Mouse (Mus musculus) hindbrain, embryonic 14.5 days (tissue): ENCODE measurements around the gene Itpr3. TPM values are rescaled to one million over a fixed set of nuclear protein-coding genes. Genes with fewer than 3 reads are reported as not detected.

Experiments used
- ATAC-seq: fragments of 200-750 bp; cut with Nextera tagmentation; 2 replicates; pipeline ENCODE4 v1.8.0; 2017; ENCODE audit warnings: moderate number of reproducible peaks, mild to moderate bottlenecking, moderate TSS enrichment, moderate library complexity; ENCODE audit not compliant: low FRiP score
- DNase-seq: peaks from one replicate; pipeline ENCODE4 v3.0.0-alpha.2; 2015; ENCODE audit warnings: low spot score
- H3K27ac ChIP-seq: fragments of 300-500 bp; sonication (generic); 2 replicates; pipeline ENCODE4 v1.5.1; 2014; ENCODE audit warnings: mild to moderate bottlenecking, moderate library complexity
- H3K27me3 ChIP-seq: fragments of 300-500 bp; sonication (generic); 2 replicates; pipeline ENCODE4 v1.6.1; 2014; ENCODE audit warnings: mild to moderate bottlenecking, low read length, mixed read lengths; ENCODE audit not compliant: control insufficient read depth, insufficient read depth
- H3K36me3 ChIP-seq: fragments of 300-500 bp; sonication (generic); replicated peaks from 2 replicates; pipeline ENCODE4 v1.6.1; 2014; ENCODE audit not compliant: control insufficient read depth, insufficient read depth
- H3K4me1 ChIP-seq: fragments of 300-500 bp; sonication (generic); replicated peaks from 2 replicates; pipeline ENCODE4 v1.6.1; 2014; ENCODE audit warnings: antibody characterized with exemption, low read length, mixed read lengths; ENCODE audit not compliant: control insufficient read depth, insufficient read depth
- H3K4me2 ChIP-seq: fragments of 300-500 bp; sonication (generic); replicated peaks from 2 replicates; pipeline ENCODE4 v1.6.1; 2014; ENCODE audit warnings: mild to moderate bottlenecking, moderate library complexity
- H3K4me3 ChIP-seq: fragments of 300-500 bp; sonication (generic); replicated peaks from 2 replicates; pipeline ENCODE4 v1.5.1; 2014; ENCODE audit warnings: mild to moderate bottlenecking, low read length
- H3K9ac ChIP-seq: fragments of 300-500 bp; sonication (generic); 2 replicates; pipeline ENCODE4 v1.6.1; 2014
- H3K9me3 ChIP-seq: fragments of 300-500 bp; sonication (generic); 2 replicates; pipeline ENCODE4 v1.6.1; 2016; ENCODE audit warnings: low read length; ENCODE audit not compliant: control insufficient read depth
- WGBS: fragments of 180-500 bp; shearing (Covaris S2); extraction: QIAGEN DNeasy Blood & Tissue Kit; methylation state at CpG from one replicate; pipeline ENCODE4 v1.1.7; 2014; 5-methylcytosine and 5-hydroxymethylcytosine counted together
- polyA plus RNA-seq: library from polyadenylated mRNA; unstranded; fragments of >200 nt; fragmentation: Nextera tagmentation; extraction: Ambion mirVana; gene quantifications from 2 replicates; pipeline ENCODE4 v1.2.1, GENCODE M21; 2014

Itpr3 gene
- polyA plus RNA-seq: 1.2 and 1.8 TPM in 2 replicates

- Histone ChIP-seq H3K4me2 (peak within 1 kb of the TSS; percentile 81), H3K27me3 (peaks cover 51% of the 10 kb centered on the region), H3K9me3 (no peaks in the 10 kb centered on the region), H3K4me3 (peak within 1 kb of the TSS; percentile 46), H3K4me1 (peaks cover 15% of the 10 kb centered on the region), H3K27ac (peak within 1 kb of the TSS; percentile 53; the same call in 1 of the 2 replicates), H3K9ac (peak within 1 kb of the TSS; percentile 55), H3K36me3 (no peaks in the 10 kb centered on the region)
- DNase-seq (no peak), ATAC-seq (no peak)
- under 1% methylated on average over 56 of the region's 66 CpGs for WGBS
Observed at GRCm38 (mm10) chr17:27056812-27057516, at the start of gene Itpr3. Gene Itpr3 (plus strand): TSS chr17:27057304.

- no peak overlapping the region for H3K4me2 ChIP-seq
- no peaks in the 10 kb centered on the region for H3K4me1 ChIP-seq
- no peaks in the 10 kb centered on the region for H3K36me3 ChIP-seq
- 73% methylated on average over 2 of the region's 2 CpGs for WGBS
- no peak for ATAC-seq
- H3K9ac ChIP-seq: no peak overlapping the region
- DNase-seq: no peak
- no peaks in the 10 kb centered on the region for H3K27me3 ChIP-seq
- H3K27ac ChIP-seq: no peak overlapping the region
- no peak overlapping the region for H3K4me3 ChIP-seq
- H3K9me3 ChIP-seq: no peaks in the 10 kb centered on the region
Observed at GRCm38 (mm10) chr17:27008277-27008676, 48.8 kb upstream of the Itpr3 start.

- H3K4me3 ChIP-seq: no peak overlapping the region
- H3K9ac ChIP-seq: no peak overlapping the region
- no peaks in the 10 kb centered on the region for H3K27me3 ChIP-seq
- no peaks in the 10 kb centered on the region for H3K36me3 ChIP-seq
- H3K4me1 ChIP-seq: no peaks in the 10 kb centered on the region
- no peak overlapping the region for H3K27ac ChIP-seq
- no peak for ATAC-seq
- H3K9me3 ChIP-seq: no peaks in the 10 kb centered on the region
- WGBS: 93% methylated on average over 10 of the region's 10 CpGs
- no peak overlapping the region for H3K4me2 ChIP-seq
- no peak for DNase-seq
Observed at GRCm38 (mm10) chr17:27011167-27011566, 45.9 kb upstream of the Itpr3 start.

- no peaks in the 10 kb centered on the region for H3K36me3 ChIP-seq
- DNase-seq (no peak), ATAC-seq (no peak)
- H3K9me3 ChIP-seq: no peaks in the 10 kb centered on the region
- no peak overlapping the region for H3K9ac ChIP-seq
- no peaks in the 10 kb centered on the region for H3K4me1 ChIP-seq
- no peaks in the 10 kb centered on the region for H3K27me3 ChIP-seq
- H3K4me2 ChIP-seq: no peak overlapping the region
- no peak overlapping the region for H3K4me3 ChIP-seq
- H3K27ac ChIP-seq: no peak overlapping the region
- 65% methylated on average over 14 of the region's 14 CpGs for WGBS
Observed at GRCm38 (mm10) chr17:27011998-27012672, 45.0 kb upstream of the Itpr3 start.

- Histone ChIP-seq H3K4me2 (no peak overlapping the region), H3K4me3 (no peak overlapping the region), H3K9ac (no peak overlapping the region), H3K9me3 (no peaks in the 10 kb centered on the region), H3K4me1 (0 out of 2 replicates have a peak, but pooled peaks cover under 1% of the 10 kb centered on the region), H3K27me3 (no peaks in the 10 kb centered on the region), H3K36me3 (no peaks in the 10 kb centered on the region), H3K27ac (no peak overlapping the region)
- WGBS: 34% methylated on average over 6 of the region's 6 CpGs
- DNase-seq: no peak
- ATAC-seq: no peak
Observed at GRCm38 (mm10) chr17:27012909-27013308, 44.2 kb upstream of the Itpr3 start.

- H3K4me2 ChIP-seq: peak overlapping the region; percentile 66
- no peaks in the 10 kb centered on the region for H3K27me3 ChIP-seq
- H3K9ac ChIP-seq: peak overlapping the region; percentile 54
- ATAC-seq: peak; percentile 81
- H3K36me3 ChIP-seq: peaks cover 35% of the 10 kb centered on the region
- H3K27ac ChIP-seq: no peak overlapping the region; the same call in 1 of the 2 replicates
- H3K4me1 ChIP-seq: 0 out of 2 replicates have a peak, but pooled peaks cover 6% of the 10 kb centered on the region
- WGBS: 8% methylated on average over 34 of the region's 34 CpGs
- H3K4me3 ChIP-seq: peak overlapping the region; percentile 42
- H3K9me3 ChIP-seq: no peaks in the 10 kb centered on the region
- peak; percentile 88 for DNase-seq
Observed at GRCm38 (mm10) chr17:27017564-27018499, 39.3 kb upstream of the Itpr3 start.

- H3K27ac ChIP-seq: peak overlapping the region; percentile 1; the same call in 1 of the 2 replicates
- no peak for DNase-seq
- WGBS: 33% methylated on average over 12 of the region's 12 CpGs
- H3K9me3 ChIP-seq: no peaks in the 10 kb centered on the region
- peaks cover 39% of the 10 kb centered on the region for H3K36me3 ChIP-seq
- peak overlapping the region; percentile 66 for H3K4me2 ChIP-seq
- H3K9ac ChIP-seq: peak overlapping the region; percentile 54
- no peaks in the 10 kb centered on the region for H3K27me3 ChIP-seq
- no peak for ATAC-seq
- H3K4me1 ChIP-seq: 0 out of 2 replicates have a peak, but pooled peaks cover 6% of the 10 kb centered on the region
- H3K4me3 ChIP-seq: peak overlapping the region; percentile 42; the same call in 1 of the 2 replicates
Observed at GRCm38 (mm10) chr17:27018555-27019196, 38.4 kb upstream of the Itpr3 start.

- Histone ChIP-seq H3K9me3 (no peaks in the 10 kb centered on the region), H3K4me1 (0 out of 2 replicates have a peak, but pooled peaks cover 6% of the 10 kb centered on the region), H3K4me3 (no peak overlapping the region), H3K27me3 (no peaks in the 10 kb centered on the region), H3K9ac (no peak overlapping the region), H3K27ac (no peak overlapping the region), H3K36me3 (peaks cover 63% of the 10 kb centered on the region), H3K4me2 (no peak overlapping the region)
- WGBS: 86% methylated on average over 14 of the region's 14 CpGs
- DNase-seq (no peak), ATAC-seq (no peak)
Observed at GRCm38 (mm10) chr17:27021076-27021475, 36.0 kb upstream of the Itpr3 start.
